ENCODE assay signal across 23 mouse cellular contexts in the genomic region with DNA sequence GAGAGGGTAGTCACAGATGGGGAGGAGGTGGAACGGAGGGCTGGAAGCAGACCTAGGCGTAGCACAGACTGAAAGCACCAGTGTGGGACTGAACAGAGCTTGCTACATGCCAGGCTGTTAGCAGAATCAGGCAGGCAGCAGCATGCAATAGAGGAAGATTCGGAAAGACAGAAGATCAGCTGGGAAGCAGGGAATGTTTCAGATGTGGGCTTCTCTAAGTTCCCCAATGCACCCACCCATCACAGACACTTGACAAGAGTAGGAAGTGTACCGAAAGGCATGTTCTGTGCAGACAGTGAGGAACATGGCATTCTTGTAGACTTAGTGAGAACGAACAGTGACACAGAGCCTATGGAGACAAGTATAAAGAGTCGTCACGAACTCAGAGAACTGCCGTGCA.
DNase-seq lines count a peak whose midpoint lies in the region; ATAC-seq and TF ChIP-seq lines count a peak whose summit lies in the region.
"Had no signal": no experiment of that assay in that cellular context is flagged by ENCODE, and none has a peak within 500 bp of the region (broad histone marks: within the 10 kb centered on the region; RNA-seq: fewer than 3 reads in every experiment).

No protein-coding gene starts in this region.

- no peak overlapping the region for H3K4me3 ChIP-seq in cerebellum, adult 2 months (replicated peaks; ENCODE audit: insufficient read depth, low read depth, low read length)
- H3K4me3 ChIP-seq: embryonic facial prominence, embryonic 13.5 days; heart, embryonic 13.5 days; midbrain, embryonic 12.5 days had no signal

- TF ChIP-seq CTCF in cerebellum, adult 2 months (IDR thresholded peaks at IDR 0.05; ENCODE audit: borderline replicate concordance, insufficient read depth, low read depth, low read length): no peak

- 87% methylated on average over 8 of the region's 8 CpGs for WGBS in cerebellum, adult 2 months

- H3K27ac ChIP-seq in cerebellum, adult 2 months (ENCODE audit: insufficient read depth, low read length): no peak overlapping the region
- H3K27ac ChIP-seq: embryonic facial prominence, embryonic 13.5 days; heart, embryonic 13.5 days; hindbrain, postnatal 0 days; macrophage; midbrain, embryonic 12.5 days had no signal

- peak; percentile 75 for DNase-seq in layer of hippocampus, adult 11-12 months (ENCODE audit: low spot score)
- no peak for DNase-seq in layer of hippocampus, postnatal 25 days (ENCODE audit: extremely low spot score in 1 of 2, low spot score in 1 of 2)
- peak; percentile 79 to 80 for DNase-seq in layer of hippocampus, adult 8-10 months (ENCODE audit: low spot score in 2 of 2)
- peak; percentile 68 to 75 for DNase-seq in left cerebral cortex, adult 9 months (ENCODE audit: low spot score in 2 of 2)
- peak; percentile 68 for DNase-seq in right cerebral cortex, postnatal 25 days
- DNase-seq in cerebellum, adult 2 months: no peak
- DNase-seq in natural killer cell, adult 2 months (ENCODE audit: low spot score in 2 of 2): no peak
- DNase-seq: adrenal gland, adult 8-10 months; cerebellum, adult 8-10 months; heart, postnatal 4 days; kidney, adult 18-20 months; kidney, postnatal 36 days; liver; liver, postnatal 0 days; spleen, adult 18-20 months; thymus, adult 2 months had no signal

- H3K4me1 ChIP-seq in cerebellum, adult 2 months (ENCODE audit: control insufficient read depth, insufficient read depth, low read length): no peaks in the 10 kb centered on the region
- H3K4me1 ChIP-seq: embryonic facial prominence, embryonic 13.5 days; heart, embryonic 13.5 days; midbrain, embryonic 12.5 days had no signal

- no peak for TF ChIP-seq POLR2A in cerebellum, adult 2 months (IDR thresholded peaks at IDR 0.05; ENCODE audit: borderline replicate concordance, insufficient read depth, low read length)

- no peaks in the 10 kb centered on the region for H3K27me3 ChIP-seq in cerebellum, adult 2 months (ENCODE audit: control insufficient read depth, insufficient read depth, low read length)
- H3K27me3 ChIP-seq: CH12.LX; embryonic facial prominence, embryonic 13.5 days; heart, embryonic 13.5 days; midbrain, embryonic 12.5 days had no signal

- no peak for ATAC-seq in CD4-positive, CD25-positive, alpha-beta regulatory T cell, adult 4 months
- ATAC-seq: hindbrain, postnatal 0 days; liver, postnatal 0 days had no signal

Comparison
In these comparisons a context has a peak if more than half of its experiments do, and no peak if none do; other contexts are left out.
1. DNase-seq: peak in layer of hippocampus, adult 11-12 months (single experiment), layer of hippocampus, adult 8-10 months (2 of 2), left cerebral cortex, adult 9 months (2 of 2) and right cerebral cortex, postnatal 25 days (single experiment); none in layer of hippocampus, postnatal 25 days (0 of 2), cerebellum, adult 2 months (0 of 2) and natural killer cell, adult 2 months (0 of 2).